Mouse (Mus musculus): ENCODE data around the gene Zfp36l3. TPM values are rescaled to one million over a fixed set of nuclear protein-coding genes. Genes with fewer than 3 reads are reported as not detected.
"Not testable (repeated sequence)": the region's sequence is repeated elsewhere in the genome, so short reads cannot be mapped to it uniquely, and the experiment has no call there.

Zfp36l3 gene
- total RNA-seq (2021) = not detected

DNA sequence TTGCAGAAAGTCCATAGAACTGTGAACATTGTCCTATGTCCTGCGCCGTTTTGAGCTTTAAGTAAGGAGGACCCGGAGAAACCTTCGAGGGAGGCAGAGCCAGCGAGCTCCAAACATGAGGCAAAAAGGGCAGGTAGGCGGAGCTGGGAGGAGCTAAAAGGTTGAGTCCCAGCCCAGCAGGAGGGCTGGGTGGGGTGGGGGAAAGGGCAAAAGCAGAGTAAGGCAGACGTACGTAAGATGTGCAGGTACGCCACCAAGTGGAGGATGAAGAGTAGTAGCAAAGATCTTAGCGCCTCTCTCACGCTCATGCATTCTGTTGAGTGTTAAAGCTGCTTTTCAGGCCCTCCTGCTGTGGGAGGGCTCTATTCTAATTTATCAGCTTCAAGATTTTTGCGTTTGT, at the start of gene Zfp36l3:
Gene Zfp36l3, minus strand, starts transcription at position 119 of the 400 bp plus-strand sequence.
- intact Hi-C loops (cut with DNase I) = no loop called here
- no peak for DNase-seq (ENCODE audit: extremely low spot score in 1 of 2, low spot score in 2 of 2)

DNA sequence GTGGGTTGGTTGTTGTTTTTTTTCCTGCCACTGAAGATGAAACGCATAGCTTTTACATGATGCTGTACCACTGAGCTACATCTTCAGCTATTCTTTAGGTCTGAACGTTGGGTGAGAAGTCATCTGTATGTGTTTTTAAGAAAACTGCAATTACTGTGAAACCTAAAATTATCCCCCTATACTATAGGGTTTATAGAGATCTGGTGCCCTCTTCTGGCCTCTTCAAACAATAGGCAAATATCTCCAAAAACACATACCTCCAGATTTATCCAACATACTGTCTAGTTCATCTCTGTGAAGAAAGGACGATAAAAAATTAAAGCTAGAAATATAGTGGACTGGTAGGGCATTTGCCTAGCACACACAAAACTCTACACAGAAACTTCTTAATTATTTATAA, 22.9 kb upstream of the Zfp36l3 start:
- no peak for DNase-seq (ENCODE audit: extremely low spot score in 1 of 2, low spot score in 2 of 2)
- intact Hi-C loops (cut with DNase I) = no loop called here

DNA sequence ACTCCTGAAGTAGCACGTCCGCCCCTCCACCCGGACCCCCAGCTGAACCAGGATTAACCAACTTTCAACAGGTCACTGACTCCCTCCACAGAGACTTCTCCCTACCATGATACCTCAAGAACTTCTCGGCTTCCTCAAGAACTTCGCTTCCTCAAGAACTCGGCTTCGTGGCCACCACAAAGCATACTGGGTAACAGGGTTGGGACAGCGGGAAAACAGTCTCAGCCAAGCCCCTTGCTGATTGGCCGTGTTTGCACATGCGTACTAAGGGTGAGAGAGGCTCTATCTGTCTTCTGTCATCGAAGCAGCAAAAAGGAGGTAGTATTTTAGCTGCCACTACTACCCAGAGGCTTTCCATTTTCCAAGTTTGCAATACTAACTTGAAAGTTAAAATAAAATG, 21.3 kb upstream of the Zfp36l3 start, which contains the start of gene Xlr:
Gene Xlr, minus strand, starts transcription at position 188 of the 400 bp plus-strand sequence.
- intact Hi-C loops (cut with DNase I); DNase-seq (ENCODE audit: extremely low spot score in 1 of 2, low spot score in 2 of 2): not testable (repeated sequence)

DNA sequence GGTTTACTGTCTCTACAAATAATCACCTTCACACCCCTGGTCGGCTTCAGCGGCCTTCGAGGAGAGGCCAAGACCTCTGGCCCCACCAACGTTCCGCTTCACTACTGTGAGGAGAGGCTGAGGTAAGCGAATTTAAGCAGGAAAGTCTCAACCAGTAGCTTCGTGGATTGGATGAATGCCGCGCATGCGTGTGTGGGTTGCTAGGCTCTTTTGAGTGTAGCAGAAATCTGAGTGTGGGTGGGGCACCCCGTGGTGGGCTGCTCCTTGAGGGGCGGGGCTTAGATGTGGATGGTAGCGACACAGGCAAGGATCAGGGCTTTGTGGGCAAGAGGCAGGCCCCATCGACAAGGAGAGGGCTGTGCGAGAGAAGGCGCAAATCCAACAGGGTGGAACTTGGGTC, 18.5 kb downstream of the Zfp36l3 start, which contains the start of gene 1700013H16Rik:
Gene 1700013H16Rik, minus strand, starts transcription at position 96 of the 400 bp plus-strand sequence.
- no peak for DNase-seq (ENCODE audit: extremely low spot score in 1 of 2, low spot score in 2 of 2)
- intact Hi-C loops (cut with DNase I) = no loop called here

DNA sequence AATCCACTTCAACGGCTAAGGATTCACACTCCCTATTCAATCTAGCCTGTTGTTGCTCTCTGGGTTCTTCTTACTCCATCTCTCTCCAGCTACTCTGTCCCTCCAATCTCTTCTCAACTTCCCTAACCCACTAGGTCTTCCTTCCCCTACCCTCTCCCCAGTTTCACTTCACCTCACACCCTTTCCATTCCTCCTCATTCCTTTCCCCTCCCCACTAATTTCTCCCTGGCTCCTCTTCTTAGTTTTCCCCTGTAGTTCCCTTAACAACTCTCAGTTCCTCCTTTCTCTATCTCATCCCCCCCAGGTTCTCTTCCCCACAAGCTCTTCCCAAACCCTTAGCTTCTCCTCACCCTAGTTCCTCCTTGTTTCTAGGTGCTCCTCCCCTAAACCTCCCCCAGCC, 23.3 kb downstream of the Zfp36l3 start:
- intact Hi-C loops (cut with DNase I) = no loop called here
- DNase-seq (ENCODE audit: extremely low spot score in 1 of 2, low spot score in 2 of 2) = no peak

DNA sequence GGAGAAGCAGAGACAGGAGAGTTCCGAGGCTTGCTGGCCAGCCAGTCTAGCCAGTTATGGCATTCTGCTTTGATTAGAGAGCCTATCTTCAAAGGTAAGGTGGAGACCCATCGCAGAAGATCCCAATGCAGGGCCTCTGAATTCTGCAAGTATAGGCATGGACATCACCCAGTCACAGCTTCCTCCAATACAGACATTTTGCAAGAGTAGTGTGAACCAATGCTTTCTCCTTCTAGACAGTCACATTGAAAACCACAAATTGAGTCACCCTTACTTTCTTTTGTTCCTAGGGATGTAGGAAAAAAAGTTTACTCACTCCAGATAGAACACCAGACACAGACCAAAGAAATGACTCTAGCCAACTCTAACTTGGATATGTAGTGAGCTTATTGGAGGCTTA, 47.2 kb downstream of the Zfp36l3 start:
- intact Hi-C loops (cut with DNase I) = no loop called here
- DNase-seq (ENCODE audit: extremely low spot score in 1 of 2, low spot score in 2 of 2) = no peak

DNA sequence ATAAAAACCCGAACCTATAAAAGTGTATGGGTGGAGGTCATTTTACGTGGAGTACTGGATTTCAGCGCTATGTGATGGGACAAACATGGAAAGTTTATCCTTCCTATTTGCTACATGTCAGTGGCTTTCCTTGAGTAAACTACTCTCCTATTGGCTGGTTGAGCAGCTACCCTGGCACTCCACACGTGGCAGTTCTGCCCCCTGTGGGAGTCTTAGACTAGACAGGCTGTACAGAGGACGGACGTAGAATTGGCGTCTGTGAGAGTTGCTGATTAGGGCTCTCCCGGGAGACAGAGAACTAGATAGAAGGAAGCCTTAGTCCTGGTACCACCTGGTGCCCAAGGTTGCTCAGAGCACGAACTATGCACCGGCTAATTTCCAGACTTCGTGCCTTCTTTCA, 51.6 kb downstream of the Zfp36l3 start, which contains the start of gene 4930502E18Rik:
Gene 4930502E18Rik, plus strand, starts transcription at position 231 of the 400 bp plus-strand sequence.
- intact Hi-C loops (cut with DNase I) = no loop called here
- no peak for DNase-seq (ENCODE audit: extremely low spot score in 1 of 2, low spot score in 2 of 2)

Other genes with a start within 250 kb of the Zfp36l3 start
- gene Rtl8c, start 168.4 kb downstream of the Zfp36l3 start, total RNA-seq (2021) = 100 to 1,000 TPM; 175 to 185 TPM
- not detected for gene Gm14597, start 167.4 kb downstream of the Zfp36l3 start, total RNA-seq (2021)
- gene Rtl8a, start 132.7 kb downstream of the Zfp36l3 start, total RNA-seq (2021) = 100 to 1,000 TPM; 277 to 348 TPM
- 100 to 1,000 TPM; 232 to 245 TPM for gene Rtl8b, start 106.0 kb downstream of the Zfp36l3 start, total RNA-seq (2021)
- gene 4930502E18Rik, start 51.6 kb downstream of the Zfp36l3 start, total RNA-seq (2021) = under 1 TPM; 0.32 TPM
- gene 1700013H16Rik, start 18.6 kb downstream of the Zfp36l3 start, total RNA-seq (2021) = not detected
- gene Xlr, start 21.3 kb upstream of the Zfp36l3 start, total RNA-seq (2021) = 1 to 10 TPM; 1.3 TPM